Mouse (Mus musculus) macrophage (primary cell): ENCODE data around the gene Myo3a. TPM values are rescaled to one million over a fixed set of nuclear protein-coding genes. Genes with fewer than 3 reads are reported as not detected.
"Not testable (repeated sequence)": the region's sequence is repeated elsewhere in the genome, so short reads cannot be mapped to it uniquely, and the experiment has no call there.

Experiments used
- H3K27ac ChIP-seq: fragments of 350-480 bp; formaldehyde crosslinking; 2 replicates; pipeline ENCODE4 v1.9.0; 2021
- H3K36me3 ChIP-seq: fragments of 350-480 bp; formaldehyde crosslinking; 2 replicates; pipeline ENCODE4 v1.9.0; 2021; ENCODE audit errors: inconsistent target
- H3K4me3 ChIP-seq: fragments of 350-480 bp; formaldehyde crosslinking; 2 replicates; pipeline ENCODE4 v1.9.0; 2021; ENCODE audit errors: inconsistent target
- H3K79me2 ChIP-seq: fragments of 350-480 bp; formaldehyde crosslinking; 2 replicates; pipeline ENCODE4 v1.9.0; 2021; ENCODE audit errors: inconsistent target
- WGBS: methylation state at CpG from one replicate; pipeline ENCODE4 v1.1.7; 2026; ENCODE audit warnings: inconsistent platforms; ENCODE audit not compliant: missing documents; 5-methylcytosine and 5-hydroxymethylcytosine counted together
- polyA plus RNA-seq: library from polyadenylated mRNA; stranded (reverse); fragments of 250-400 nt; gene quantifications from 3 replicates; pipeline ENCODE4 v1.2.4, GENCODE M21; 2018; ENCODE audit warnings: inconsistent platforms

Gene Myo3a
- polyA plus RNA-seq, 1 experiment from 2014 or later, result not detected

DNA sequence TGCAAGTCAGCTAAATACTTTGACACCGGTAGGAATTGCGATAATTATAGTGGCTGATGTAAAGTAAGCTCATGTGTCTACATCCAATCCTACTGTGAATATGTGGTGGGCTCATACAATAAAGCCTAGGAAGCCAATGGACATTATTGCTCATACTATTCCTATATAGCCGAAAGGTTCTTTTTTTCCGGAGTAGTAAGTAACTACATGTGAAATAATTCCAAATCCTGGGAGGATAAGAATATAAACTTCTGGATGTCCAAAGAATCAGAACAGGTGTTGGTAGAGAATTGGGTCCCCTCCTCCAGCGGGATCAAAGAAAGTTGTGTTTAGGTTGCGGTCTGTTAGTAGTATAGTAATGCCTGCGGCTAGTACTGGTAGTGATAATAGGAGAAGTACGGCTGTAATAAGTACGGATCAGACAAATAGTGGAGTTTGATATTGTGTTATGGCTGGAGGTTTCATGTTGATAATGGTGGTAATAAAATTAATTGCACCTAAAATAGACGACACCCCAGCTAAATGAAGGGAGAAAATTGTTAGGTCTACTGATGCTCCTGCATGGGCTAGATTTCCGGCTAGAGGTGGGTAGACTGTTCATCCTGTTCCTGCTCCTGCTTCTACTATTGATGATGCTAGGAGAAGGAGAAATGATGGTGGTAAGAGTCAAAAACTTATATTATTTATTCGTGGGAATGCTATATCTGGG is 361.5 kb downstream of the Myo3a start:
- H3K79me2 ChIP-seq, H3K36me3 ChIP-seq, H3K27ac ChIP-seq, H3K4me3 ChIP-seq: not testable (repeated sequence)
- 94% methylated on average over 8 of the region's 12 CpGs for WGBS

DNA sequence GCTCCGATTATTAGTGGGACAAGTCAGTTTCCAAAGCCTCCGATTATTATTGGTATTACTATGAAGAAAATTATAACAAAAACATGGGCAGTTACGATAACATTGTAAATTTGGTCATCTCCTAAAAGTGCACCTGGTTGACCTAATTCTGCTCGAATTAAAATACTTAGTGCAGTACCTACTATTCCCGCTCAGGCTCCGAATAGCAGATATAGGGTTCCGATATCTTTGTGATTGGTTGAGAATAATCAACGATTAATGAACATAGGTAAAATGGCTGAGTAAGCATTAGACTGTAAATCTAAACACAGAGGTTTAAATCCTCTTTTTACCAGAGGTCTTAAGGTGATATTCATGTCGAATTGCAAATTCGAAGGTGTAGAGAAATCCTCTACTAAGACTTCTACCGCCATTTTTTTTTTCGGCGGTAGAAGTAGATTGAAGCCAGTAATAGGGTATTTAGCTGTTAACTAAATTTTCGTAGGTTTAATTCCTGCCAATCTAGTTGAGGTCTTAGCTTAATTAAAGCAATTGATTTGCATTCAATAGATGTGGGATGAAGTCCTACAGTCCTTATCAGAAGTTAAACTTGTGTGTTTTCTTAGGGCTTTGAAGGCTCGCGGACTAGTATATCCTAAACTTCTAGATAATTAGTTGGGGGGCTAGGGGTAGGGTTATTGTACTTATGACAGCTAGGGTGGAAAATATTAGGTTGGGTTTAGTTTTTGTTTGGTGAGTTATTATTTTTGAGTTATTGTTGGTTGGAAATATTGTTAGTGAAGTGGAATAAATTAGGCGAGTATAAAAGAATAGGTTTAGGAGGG is 362.3 kb downstream of the Myo3a start:
- H3K27ac ChIP-seq, H3K79me2 ChIP-seq, H3K36me3 ChIP-seq, H3K4me3 ChIP-seq: not testable (repeated sequence)
- 85% methylated on average over 4 of the region's 17 CpGs for WGBS

DNA sequence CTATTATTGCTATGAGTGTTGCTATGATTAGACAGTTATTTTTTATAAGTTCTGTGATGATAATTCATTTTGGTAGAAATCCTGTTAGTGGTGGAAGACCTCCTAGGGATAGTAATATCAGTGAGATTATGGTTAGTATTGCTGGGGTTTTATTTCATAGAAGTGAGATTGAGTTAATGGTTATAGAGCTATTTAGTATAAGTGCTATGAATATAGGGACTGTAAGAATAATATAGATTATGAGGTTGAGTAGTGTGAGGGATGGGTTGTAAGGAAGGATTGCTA is 362.8 kb downstream of the Myo3a start:
- Histone ChIP-seq H3K4me3 (no peak overlapping the region), H3K27ac (no peak overlapping the region), H3K36me3 (no peaks in the 10 kb centered on the region), H3K79me2 (no peaks in the 10 kb centered on the region)

DNA sequence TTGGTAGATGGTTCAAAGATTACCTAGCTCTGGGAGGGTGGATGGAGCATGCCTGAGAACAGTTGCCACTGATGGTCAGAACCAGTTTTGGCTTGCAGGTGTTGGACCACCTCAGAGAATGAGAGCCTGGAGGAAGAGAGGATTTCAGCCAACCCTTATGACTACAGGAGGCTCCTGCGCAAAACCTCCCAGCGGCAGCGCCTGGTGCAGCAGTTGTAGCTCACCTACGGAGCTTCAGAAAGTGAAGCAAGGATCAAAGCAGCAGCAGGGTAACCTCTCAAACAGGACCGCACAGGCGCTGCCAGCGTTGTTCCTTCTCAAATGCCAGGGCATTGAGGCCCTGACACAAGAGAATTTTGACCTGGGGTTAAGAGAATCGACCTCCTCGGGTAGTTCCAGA is 390.6 kb downstream of the Myo3a start:
- WGBS, result 8% methylated on average over 9 of the region's 9 CpGs
- H3K4me3 ChIP-seq, result no peak overlapping the region
- no peaks in the 10 kb centered on the region for H3K79me2 ChIP-seq

DNA sequence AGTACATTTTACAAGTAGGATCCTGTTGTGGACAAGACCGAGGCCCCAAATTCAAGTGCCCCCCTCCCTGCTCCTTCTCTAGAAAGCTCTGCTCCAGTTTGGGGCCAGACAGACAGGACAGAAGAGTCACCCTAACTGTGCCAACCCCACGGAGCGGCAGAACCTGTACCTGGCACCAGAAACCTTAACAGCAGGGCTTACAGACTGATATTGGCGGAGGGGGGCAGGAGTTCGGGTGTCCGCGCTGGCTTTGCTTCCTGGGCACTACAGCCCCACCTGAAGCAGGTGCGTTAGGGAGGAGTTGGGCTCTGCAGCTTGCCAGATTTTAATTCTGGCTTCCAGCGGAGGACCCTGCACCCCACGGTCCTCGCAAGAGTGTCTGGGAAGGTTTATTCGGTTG is 392.1 kb downstream of the Myo3a start:
- 10% methylated on average over 12 of the region's 12 CpGs for WGBS
- no peaks in the 10 kb centered on the region for H3K36me3 ChIP-seq
- H3K4me3 ChIP-seq, result no peak overlapping the region
- H3K27ac ChIP-seq, result no peak overlapping the region
- H3K79me2 ChIP-seq, result no peaks in the 10 kb centered on the region

More for the DNA sequence above, 390.6 kb downstream of the Myo3a start:
- H3K27ac ChIP-seq, result no peak overlapping the region
- no peaks in the 10 kb centered on the region for H3K36me3 ChIP-seq

DNA sequence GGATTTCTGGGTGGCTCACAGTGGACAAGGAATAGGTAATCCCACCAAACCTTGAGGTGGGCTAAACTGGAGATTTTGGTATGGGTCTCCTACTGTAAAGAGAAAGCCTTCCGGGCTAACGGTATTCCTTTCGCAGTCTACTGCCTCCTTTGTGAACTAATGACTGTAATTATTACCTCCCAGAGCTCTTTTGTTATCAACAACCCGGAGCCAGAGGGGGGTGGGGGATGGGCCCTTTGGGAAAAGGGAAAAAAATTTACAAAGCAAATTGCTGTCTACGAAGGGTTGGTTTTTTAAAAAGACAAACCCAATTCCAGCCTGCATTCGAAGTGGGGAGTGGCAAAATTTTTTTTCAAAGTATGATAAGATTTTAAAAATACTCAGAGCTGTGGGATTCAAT is 392.7 kb downstream of the Myo3a start:
- no peaks in the 10 kb centered on the region for H3K79me2 ChIP-seq
- H3K4me3 ChIP-seq, result no peak overlapping the region
- no peaks in the 10 kb centered on the region for H3K36me3 ChIP-seq
- WGBS, result 5% methylated on average over 6 of the region's 6 CpGs
- H3K27ac ChIP-seq, result no peak overlapping the region

DNA sequence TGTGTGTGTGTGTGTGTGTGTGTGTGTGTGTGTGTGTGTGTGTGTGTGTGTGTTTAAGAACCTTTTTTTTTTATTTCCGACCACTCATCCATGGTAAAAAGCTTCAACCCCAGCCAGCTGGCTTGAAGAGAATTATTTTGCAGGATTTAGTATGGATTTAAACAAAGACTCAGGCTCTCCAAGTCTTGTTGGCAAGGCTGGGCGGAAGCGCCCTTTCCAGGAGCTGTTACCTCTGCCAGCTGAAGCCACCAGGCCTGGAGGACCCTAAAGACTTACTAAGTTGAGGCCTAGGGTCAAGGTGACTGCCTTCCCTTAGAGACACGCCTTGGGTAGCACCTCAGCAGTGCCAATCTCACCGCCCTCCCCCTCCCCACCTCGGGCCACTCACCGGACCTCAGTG is 393.2 kb downstream of the Myo3a start:
- H3K36me3 ChIP-seq, result no peaks in the 10 kb centered on the region
- WGBS, result 17% methylated on average over 7 of the region's 7 CpGs

DNA sequence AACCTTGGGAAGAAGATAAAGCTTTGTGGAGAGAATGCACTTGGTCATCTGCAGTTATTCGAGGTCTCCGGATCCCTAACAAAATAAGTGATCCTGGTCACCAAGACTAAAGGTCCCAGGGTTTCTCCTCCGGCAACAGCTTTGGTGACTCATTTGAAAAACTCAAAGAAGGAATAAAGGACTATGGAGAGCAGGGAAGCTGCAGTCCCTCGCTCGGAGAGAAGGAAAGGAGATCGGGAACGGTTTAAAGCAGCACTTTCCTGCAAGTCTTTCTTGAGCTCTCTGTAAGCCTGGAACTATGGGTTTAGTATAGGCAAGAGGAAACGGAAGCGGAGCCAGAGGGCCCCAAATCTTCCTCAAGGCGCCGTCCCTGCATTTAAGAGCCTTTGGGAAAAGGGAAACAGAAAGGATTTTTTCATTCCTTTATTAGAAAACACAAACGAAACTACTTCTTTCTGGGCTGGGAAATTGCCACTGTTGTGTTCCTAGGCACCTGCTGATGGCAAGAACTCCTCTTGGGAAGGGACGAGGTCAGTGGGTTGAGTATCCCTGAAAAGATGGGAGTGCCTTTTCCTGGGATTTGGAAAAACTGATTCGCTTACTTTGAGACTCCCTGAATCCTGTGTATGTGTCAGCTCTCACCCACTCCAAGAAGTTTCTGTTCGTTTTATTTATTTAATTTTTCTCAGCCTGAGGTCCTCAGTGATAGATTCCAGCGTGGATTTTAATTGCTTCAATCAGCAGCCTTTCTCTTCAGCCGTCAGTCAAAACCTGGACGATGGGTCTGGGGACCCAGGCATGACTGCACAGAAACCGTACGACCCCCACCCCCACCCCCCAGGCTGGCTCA is 393.9 kb downstream of the Myo3a start:
- 7% methylated on average over 19 of the region's 20 CpGs for WGBS
- no peak overlapping the region for H3K27ac ChIP-seq
- no peaks in the 10 kb centered on the region for H3K36me3 ChIP-seq
- H3K79me2 ChIP-seq, result no peaks in the 10 kb centered on the region
- H3K4me3 ChIP-seq, result no peak overlapping the region

More for the DNA sequence above, 393.2 kb downstream of the Myo3a start:
- Histone ChIP-seq H3K79me2 (no peaks in the 10 kb centered on the region), H3K27ac (no peak overlapping the region), H3K4me3 (no peak overlapping the region)

DNA sequence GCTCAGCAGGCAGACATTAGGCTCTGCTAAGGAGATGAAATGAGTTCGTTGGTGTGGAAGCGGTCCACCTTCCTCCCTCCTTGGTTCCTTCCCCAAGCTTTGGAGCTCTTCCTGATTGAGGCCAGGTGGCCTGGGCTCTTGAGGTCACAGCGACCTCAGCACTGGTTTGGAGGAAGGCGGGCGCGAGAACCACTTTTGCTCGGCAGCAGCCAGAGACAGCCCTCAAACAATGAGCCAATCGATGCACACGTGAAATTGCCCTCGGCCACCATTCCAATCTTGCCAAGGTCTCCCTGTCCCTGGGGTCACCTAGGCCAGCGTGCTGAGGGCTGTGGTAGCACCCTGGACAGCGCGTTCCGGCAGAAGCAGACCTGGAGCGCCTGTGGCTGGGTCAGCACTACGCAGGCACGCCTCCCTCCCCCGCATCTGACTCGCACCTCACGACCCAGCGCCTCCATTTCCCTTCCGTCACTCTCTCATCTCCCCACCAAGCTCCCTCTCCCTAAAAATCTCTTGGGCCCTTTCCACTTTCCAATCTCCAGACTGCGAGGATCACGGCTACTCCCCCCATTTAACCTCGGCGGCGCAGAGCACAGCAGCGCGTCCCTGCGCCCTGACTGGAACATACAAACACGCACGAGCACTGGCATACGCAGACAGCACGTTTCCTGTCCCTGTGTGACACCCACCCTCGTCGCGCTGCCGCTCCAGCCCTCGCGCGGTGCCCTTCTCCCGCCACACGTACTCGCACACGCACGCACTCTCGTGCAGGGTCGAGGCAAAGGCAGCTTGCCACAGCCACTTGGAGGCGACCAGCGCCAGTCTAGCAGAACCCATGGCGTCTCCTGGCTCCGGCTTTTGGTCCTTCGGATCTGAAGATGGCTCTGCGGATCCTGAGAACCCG is 394.8 kb downstream of the Myo3a start, which contains the start of gene Gad2:
TSS of gene Gad2 (plus strand) at position 378 of the 904 bp plus-strand sequence.
- Histone ChIP-seq H3K27ac (no peak within 1 kb of the TSS), H3K79me2 (no peaks in the 10 kb centered on the region), H3K36me3 (no peaks in the 10 kb centered on the region), H3K4me3 (no peak within 1 kb of the TSS)
- WGBS, result 2% methylated on average over 55 of the region's 55 CpGs

DNA sequence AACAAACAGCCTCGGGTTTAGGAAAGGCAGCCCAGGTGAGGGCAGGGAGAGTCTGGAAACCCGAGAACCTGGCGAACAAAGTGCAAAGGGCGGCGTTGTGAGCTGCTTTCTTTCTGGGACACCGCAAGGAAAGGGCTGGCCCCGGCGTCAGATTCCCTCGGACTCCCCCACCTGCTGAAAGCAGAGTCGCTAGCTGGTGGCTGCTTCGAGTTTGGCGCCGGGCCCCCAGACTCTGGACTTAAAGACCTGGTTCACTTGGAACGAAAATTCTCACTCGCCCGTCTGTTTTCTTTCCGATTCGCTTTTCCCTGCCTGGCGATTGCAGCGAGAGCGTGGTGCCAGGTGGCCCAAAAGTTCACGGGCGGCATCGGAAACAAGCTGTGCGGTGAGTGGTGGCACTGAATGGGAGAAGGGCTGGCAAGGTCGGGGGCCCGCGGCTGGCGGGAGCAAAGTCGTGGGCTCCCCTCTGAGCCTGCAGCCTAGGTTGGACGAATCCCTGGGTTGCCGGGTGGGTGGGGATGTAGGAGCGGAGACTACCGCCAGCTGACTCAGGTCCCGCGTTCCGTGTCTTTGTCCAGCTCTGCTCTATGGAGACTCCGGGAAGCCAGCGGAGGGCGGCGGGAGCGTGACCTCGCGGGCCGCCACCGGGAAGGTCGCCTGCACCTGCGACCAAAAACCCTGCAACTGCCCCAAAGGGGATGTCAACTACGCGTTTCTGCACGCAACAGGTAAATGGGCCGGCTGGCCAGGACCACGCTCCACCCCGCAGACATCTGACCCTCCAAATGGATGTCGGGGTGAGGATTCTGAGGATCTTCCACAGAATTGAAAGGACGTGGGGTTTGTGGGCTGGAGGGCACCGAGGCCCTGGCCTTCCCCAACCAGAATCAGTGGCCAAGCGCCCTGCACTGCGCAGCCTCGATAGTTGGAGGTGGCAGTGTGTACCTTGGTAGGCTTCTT is 396.1 kb downstream of the Myo3a start:
- no peaks in the 10 kb centered on the region for H3K36me3 ChIP-seq
- no peaks in the 10 kb centered on the region for H3K79me2 ChIP-seq
- no peak overlapping the region for H3K4me3 ChIP-seq
- no peak overlapping the region for H3K27ac ChIP-seq
- 6% methylated on average over 60 of the region's 60 CpGs for WGBS

DNA sequence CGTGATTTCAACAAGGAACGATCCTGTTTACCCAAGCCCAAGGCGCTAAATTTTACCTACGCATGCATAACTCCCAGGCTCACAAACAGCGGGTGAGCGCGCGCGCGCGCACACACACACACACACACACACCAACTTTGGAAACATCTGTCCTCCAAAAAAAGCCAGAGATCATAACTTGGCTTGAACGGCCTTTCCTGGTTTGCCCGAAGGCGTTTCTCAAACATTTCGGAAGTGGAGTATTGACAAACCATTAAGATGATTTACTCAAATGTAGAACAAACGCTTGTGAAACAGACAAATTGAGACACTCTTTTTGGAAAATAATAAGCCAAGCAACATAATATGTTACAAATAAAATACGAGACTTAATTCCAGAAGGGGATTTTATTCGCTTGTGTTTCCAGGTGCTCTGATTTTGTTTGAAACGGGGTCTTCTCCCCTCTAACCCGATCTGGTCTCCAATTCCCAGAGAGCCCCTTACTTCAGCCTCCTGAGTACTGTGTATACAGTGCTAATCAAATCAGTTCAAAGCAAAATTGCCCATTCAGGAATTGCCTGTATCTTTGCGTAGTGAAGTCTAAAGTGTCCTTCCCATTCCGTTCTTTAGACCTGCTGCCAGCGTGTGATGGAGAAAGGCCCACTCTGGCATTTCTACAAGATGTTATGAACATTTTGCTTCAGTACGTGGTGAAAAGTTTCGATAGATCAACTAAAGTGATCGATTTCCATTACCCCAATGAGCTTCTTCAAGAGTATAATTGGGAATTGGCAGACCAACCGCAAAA is 397.1 kb downstream of the Myo3a start:
- WGBS, result 11% methylated on average over 27 of the region's 27 CpGs
- no peak overlapping the region for H3K4me3 ChIP-seq
- H3K79me2 ChIP-seq, result no peaks in the 10 kb centered on the region

DNA sequence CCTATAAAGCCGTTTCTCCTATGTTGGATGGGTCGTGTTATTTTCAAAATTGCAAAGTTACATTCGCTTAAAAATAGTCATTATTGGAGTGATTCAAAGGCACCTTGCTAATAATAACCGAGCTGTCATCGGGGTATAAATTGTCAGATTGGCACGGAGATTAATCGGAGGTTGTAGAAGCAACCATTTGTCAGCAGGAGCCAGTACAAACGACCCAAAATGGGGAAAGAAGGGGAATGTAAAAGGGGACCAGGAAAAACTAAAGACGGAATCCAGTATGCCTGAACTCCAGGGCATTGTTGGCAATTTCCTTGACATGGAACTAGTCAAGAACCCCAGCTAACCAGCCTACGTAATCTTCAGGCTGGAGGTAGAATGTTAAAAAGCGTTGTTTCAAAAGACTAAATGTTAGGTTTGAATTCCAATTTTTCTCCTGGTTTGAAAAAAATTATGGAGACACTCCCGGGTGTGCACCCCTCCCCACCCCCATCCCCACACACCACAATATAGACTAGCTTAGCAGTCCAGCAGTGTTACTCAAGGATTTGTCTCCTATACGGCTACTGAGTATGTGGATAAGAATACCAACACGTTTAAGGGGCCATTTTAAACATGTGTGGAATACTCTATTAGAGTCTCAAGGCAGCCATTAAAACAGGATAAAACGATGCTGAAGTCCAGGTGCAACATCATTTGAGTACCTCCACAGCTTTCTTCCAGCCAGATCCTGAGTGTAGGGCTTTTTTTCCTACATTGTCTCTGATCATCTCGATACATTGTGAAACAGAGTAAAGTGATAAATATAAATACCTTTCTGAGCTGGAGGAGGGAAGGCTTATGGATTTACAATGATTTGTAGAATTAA is 398.0 kb downstream of the Myo3a start:
- 19% methylated on average over 16 of the region's 16 CpGs for WGBS
- Histone ChIP-seq H3K36me3 (no peaks in the 10 kb centered on the region), H3K27ac (no peak overlapping the region), H3K79me2 (no peaks in the 10 kb centered on the region), H3K4me3 (no peak overlapping the region)

More for the DNA sequence above, 397.1 kb downstream of the Myo3a start:
- Histone ChIP-seq H3K27ac (no peak overlapping the region), H3K36me3 (no peaks in the 10 kb centered on the region)
